In genomic region chr9:69290881-69291450, GRCm38 (mm10) we compare ENCODE assay signal across 8 mouse cellular contexts.
DNase-seq lines count a peak whose midpoint lies in the region; ATAC-seq and TF ChIP-seq lines count a peak whose summit lies in the region.

No protein-coding gene starts in this region.

- H3K27me3 ChIP-seq in embryonic facial prominence, embryonic 15.5 days: no peaks in the 10 kb centered on the region
- H3K27me3 ChIP-seq in hindbrain, embryonic 14.5 days (ENCODE audit: control insufficient read depth, insufficient read depth, low read length): peaks cover 38% of the 10 kb centered on the region
- H3K27me3 ChIP-seq in midbrain, postnatal 0 days (ENCODE audit: insufficient read depth, low read length): no peaks in the 10 kb centered on the region

- no peaks in the 10 kb centered on the region for H3K9me3 ChIP-seq in embryonic facial prominence, embryonic 15.5 days (replicated peaks)
- no peaks in the 10 kb centered on the region for H3K9me3 ChIP-seq in hindbrain, embryonic 14.5 days (ENCODE audit: control insufficient read depth, low read length)
- H3K9me3 ChIP-seq in midbrain, postnatal 0 days (ENCODE audit: low read length): no peaks in the 10 kb centered on the region

- ATAC-seq in embryonic facial prominence, embryonic 15.5 days (ENCODE audit: insufficient number of reproducible peaks, low FRiP score, low TSS enrichment, low read depth): no peak
- no peak for ATAC-seq in hindbrain, embryonic 14.5 days (ENCODE audit: low FRiP score)
- ATAC-seq in midbrain, postnatal 0 days (ENCODE audit: low FRiP score): no peak

- peaks cover 30% of the 10 kb centered on the region for H3K4me1 ChIP-seq in embryonic facial prominence, embryonic 15.5 days
- H3K4me1 ChIP-seq in hindbrain, embryonic 14.5 days (replicated peaks; ENCODE audit: control insufficient read depth, insufficient read depth, low read length): peaks cover 18% of the 10 kb centered on the region; the same call in 1 of the 2 replicates
- H3K4me1 ChIP-seq in midbrain, postnatal 0 days (ENCODE audit: insufficient read depth, low read length): no peaks in the 10 kb centered on the region; the same call in 1 of the 2 replicates

- H3K9ac ChIP-seq in embryonic facial prominence, embryonic 15.5 days: peak overlapping the region; percentile 59
- H3K9ac ChIP-seq in hindbrain, embryonic 14.5 days: peak overlapping the region; percentile 69
- H3K9ac ChIP-seq in midbrain, postnatal 0 days (replicated peaks; ENCODE audit: low read length, poor library complexity, severe bottlenecking): peak overlapping the region; percentile 71

- no peak overlapping the region for H3K27ac ChIP-seq in embryonic facial prominence, embryonic 15.5 days (replicated peaks)
- H3K27ac ChIP-seq in hindbrain, embryonic 14.5 days: no peak overlapping the region; the same call in 1 of the 2 replicates
- H3K27ac ChIP-seq in midbrain, postnatal 0 days (ENCODE audit: low read depth, low read length): peak overlapping the region; percentile 65; the same call in 1 of the 2 replicates

- peak overlapping the region; percentile 94 for H3K4me2 ChIP-seq in embryonic facial prominence, embryonic 15.5 days (replicated peaks)
- peak overlapping the region; percentile 98 for H3K4me2 ChIP-seq in hindbrain, embryonic 14.5 days (replicated peaks)
- peak overlapping the region; percentile 95 for H3K4me2 ChIP-seq in midbrain, postnatal 0 days (ENCODE audit: low read depth, low read length, poor library complexity, severe bottlenecking)

- no peak for TF ChIP-seq CTCF in midbrain, postnatal 0 days (IDR thresholded peaks at IDR 0.05)

- H3K36me3 ChIP-seq in embryonic facial prominence, embryonic 15.5 days: no peaks in the 10 kb centered on the region
- H3K36me3 ChIP-seq in hindbrain, embryonic 14.5 days (replicated peaks; ENCODE audit: control insufficient read depth, insufficient read depth): no peaks in the 10 kb centered on the region
- H3K36me3 ChIP-seq in midbrain, postnatal 0 days (ENCODE audit: insufficient read depth, low read length): no peaks in the 10 kb centered on the region

- DNase-seq in adrenal gland, adult 2 months: peak; percentile 79
- DNase-seq in adrenal gland, postnatal 4 days (ENCODE audit: low spot score in 2 of 2): no peak
- DNase-seq in adrenal gland, postnatal 14 days: peak; percentile 65
- DNase-seq in hindbrain, embryonic 14.5 days (ENCODE audit: low spot score): no peak
- peak; percentile 19 for DNase-seq in liver
- DNase-seq in midbrain, postnatal 0 days (ENCODE audit: low spot score): peak; percentile 35
- peak; percentile 13 for DNase-seq in urinary bladder, postnatal 25 days (ENCODE audit: low spot score)

- H3K4me3 ChIP-seq in embryonic facial prominence, embryonic 15.5 days (replicated peaks): peak overlapping the region; percentile 74
- H3K4me3 ChIP-seq in hindbrain, embryonic 14.5 days (replicated peaks; ENCODE audit: low read length): peak overlapping the region; percentile 82
- peak overlapping the region; percentile 83 for H3K4me3 ChIP-seq in midbrain, postnatal 0 days (ENCODE audit: low read depth, low read length)

- WGBS in embryonic facial prominence, embryonic 15.5 days: 1% methylated on average over 29 of the region's 29 CpGs
- 1% methylated on average over 29 of the region's 29 CpGs for WGBS in hindbrain, embryonic 14.5 days
- under 1% methylated on average over 29 of the region's 29 CpGs for WGBS in midbrain, postnatal 0 days

Comparison
In these comparisons a context has a peak if more than half of its experiments do, and no peak if none do; other contexts are left out.
1. DNase-seq: peak in adrenal gland, adult 2 months (single experiment), adrenal gland, postnatal 14 days (single experiment), liver (single experiment), midbrain, postnatal 0 days (single experiment) and urinary bladder, postnatal 25 days (single experiment); none in adrenal gland, postnatal 4 days (0 of 2) and hindbrain, embryonic 14.5 days (single experiment).
2. Peak in every context shown above with its lines, with median percentiles within 50 percentile points of each other: H3K4me2 ChIP-seq, H3K4me3 ChIP-seq and H3K9ac ChIP-seq.